Mouse (Mus musculus) WW6 (cell line): ENCODE data around the gene Pde4b.

Source experiments
- DNase-seq: peaks from one replicate; pipeline ENCODE4 v3.0.0-alpha.2; 2013; ENCODE audit warnings: low read depth, low spot score

Pde4b gene

GRCm38 (mm10) chr4:102290052-102290734 lies 202.8 kb downstream of the Pde4b start:
- no peak for DNase-seq

DNA sequence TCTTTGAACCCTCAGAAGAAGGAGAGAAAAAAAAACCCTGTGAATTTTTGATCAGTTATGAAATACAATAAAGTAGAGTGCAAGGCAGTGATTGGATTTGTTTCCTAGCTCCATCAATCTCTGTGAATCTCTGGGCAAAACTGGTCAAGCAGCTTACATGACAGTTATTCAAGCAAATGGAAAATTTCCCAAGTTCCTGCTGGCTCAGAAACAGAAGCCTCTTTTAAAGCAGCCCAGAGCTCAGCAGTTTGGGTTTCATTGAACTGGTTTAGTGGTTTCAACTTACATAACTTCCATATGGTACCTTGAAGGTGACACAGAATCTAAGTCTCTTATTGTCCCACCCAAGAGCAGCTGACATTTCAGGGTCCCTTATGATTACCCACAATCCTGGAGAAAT lies 210.2 kb downstream of the Pde4b start:
- DNase-seq = no peak

GRCm38 (mm10) chr4:102302568-102302967 lies 215.2 kb downstream of the Pde4b start:
- DNase-seq = no peak

DNA sequence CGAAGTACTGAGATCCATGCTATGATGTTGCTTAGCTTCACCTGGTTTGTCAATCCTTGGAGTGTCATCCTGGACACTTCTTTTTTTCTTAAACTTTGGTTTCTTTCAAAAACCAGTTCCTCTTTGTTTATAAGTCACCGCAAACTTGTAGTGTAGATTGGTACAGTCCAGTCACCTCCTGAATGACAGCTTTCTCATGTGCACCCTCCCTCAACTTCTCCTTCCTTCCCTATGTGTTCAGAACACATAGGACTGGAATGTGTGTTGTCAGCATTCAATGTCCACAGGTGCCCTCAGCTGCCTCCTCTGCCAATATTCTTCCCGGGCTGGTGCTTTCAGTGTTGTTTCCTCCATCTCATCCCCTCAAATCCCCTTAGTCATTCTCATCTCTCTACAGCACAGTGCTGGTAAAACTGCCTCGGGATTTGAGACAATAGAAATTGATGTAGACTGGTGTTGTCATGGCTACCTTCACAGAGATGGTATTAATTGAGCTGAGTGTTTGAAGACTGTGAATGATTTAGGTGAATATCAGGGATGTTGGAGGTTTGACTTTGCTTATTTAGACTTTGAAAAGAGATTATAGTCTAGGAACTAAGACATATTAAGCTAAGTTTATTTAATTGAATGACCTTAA lies 220.4 kb downstream of the Pde4b start:
- DNase-seq = no peak

- no peak for DNase-seq
Measured at GRCm38 (mm10) chr4:102310630-102311029, 223.3 kb downstream of the Pde4b start.

GRCm38 (mm10) chr4:102316011-102316410 lies 228.7 kb downstream of the Pde4b start:
- no peak for DNase-seq

DNA sequence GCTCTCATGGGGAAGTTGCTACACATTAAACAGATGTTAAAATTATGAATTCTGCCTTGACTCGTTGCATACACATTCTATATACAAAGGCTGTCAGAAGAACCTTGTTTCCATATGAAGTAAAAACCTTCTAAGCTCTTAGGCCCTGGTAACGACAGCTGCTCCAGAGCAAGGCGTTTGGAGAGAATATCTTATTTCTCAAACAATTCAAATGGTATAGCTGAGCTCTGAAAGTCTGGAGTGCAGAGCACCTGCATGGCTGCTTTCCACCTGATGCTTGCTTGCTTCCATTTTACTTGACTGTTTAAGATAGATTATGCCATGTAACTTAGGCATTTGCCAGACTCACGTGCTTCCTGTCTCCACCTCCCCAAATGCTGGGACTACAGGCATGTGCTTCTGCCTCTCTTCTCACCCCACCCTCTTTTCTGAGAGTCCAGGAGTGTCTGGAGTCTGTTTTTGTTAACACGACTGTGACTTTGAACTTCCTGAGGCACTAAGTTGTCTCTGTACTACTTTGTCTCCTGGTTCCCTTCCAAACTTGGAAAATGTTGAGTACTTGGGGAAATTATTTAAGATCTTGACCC lies 229.4 kb downstream of the Pde4b start:
- DNase-seq = no peak

DNA sequence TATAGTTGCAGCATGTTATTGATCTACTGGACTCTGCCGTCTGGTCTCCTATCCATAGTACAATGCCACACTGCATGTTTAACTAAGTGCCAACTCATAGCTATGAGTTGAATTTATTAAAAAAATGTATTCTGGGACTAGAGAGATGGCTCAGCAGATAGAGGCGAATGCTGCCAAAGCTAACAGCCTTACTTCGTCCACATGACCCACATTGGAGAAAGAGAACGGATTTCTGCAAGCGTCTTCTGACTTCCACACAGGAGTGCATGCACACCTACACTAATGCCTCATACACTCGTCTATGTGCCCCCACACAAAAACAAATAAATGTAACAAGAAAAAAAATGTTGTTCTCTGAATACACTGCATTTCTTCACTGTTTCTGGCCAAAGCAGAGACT lies 231.3 kb downstream of the Pde4b start:
- DNase-seq = no peak

DNA sequence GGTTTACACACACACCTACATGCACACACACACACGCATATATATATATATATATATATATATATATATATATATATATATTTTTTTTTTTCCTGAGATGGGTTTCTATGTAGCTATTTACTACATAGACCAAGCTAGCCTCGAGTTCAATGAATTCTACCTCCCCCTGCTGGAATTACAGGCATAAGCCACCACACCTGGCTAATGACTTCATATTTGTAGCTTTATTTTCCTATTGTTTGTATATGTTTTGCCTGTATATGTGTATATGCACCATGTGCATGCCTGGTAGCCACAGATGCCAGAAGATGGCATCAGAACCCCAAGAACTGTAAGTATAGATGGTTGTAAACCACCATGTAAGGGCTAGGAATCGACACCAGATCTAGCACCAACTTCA lies 234.0 kb downstream of the Pde4b start:
- DNase-seq = no peak

- no peak for DNase-seq
Measured at GRCm38 (mm10) chr4:102332386-102332785, 245.0 kb downstream of the Pde4b start.

GRCm38 (mm10) chr4:102332885-102333284 lies 245.5 kb downstream of the Pde4b start:
- no peak for DNase-seq

GRCm38 (mm10) chr4:102346911-102347492 lies 259.7 kb downstream of the Pde4b start:
- no peak for DNase-seq

DNA sequence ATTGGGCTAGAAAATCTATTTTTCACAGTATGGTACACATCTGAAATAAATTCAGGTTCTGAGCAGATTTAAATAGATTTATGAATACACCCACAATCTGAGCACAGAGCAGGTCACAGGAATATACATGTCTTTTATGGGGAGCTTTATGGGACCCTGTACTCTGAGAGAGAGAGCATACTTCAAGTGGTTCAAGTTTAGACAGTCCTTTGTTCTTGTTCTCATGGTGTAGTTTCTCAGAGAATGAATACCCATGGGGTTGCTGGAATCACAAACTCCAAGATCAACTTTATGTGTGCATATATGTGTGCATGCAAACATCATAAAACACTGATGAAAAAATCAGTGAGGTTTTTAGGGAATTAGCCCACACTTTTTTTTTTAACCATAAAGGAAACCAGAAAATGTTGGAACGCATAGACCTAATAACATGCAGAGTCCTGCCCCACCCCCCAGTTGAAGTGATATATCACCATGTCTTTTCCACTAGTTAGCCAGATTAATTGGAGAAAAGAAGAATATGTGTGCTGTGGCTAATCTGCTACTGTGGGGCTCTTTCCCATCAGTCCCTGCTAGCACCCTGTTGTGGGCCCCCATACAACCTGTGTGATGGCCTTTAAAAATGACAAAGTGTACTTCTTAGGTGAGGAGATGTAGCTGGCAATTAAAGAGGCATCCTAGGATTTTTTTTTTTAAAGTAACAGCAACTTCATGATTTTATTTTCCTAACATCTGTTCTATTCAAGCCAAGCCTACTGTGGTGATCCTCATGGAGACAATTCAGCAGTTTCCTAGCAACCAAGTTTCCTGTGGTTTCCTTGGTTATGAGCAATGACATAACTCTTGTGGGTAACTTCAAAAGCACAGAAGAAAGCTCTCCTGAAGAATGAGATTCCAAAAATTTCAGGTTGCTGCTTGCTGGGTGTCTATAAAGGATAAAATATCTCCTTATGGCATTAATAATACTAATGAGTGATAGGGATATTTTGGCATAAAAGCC lies 264.4 kb downstream of the Pde4b start:
- no peak for DNase-seq

- DNase-seq = no peak
Measured at GRCm38 (mm10) chr4:102353641-102354403, 266.5 kb downstream of the Pde4b start.

DNA sequence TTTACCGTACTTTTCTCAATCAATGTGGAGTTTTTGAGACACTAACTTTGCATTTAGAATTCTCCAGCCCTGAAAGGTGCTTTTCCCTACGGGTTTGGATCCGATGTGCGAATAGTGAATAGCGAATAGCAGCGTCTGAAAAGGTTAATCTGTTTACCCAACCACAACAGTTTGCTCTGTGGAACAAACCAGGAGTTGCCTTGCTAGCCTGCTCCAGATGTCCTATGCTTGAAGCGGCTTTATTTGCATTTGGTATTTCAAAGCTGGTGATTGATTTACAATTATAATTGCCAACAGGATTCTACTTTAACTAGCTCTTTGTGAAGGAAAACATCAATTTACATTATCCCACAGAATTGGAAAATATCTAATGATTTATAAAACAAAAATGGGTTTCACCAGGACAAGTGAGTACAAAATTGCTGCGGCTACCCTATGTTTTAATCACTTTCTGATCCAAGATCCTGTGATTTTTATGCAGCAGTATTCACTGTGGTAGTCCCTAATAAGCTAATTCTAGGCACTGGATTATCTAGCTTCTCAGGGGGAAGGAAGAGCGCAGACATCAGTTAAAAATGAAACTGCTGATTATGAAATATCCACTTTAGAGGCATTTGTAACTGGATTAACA lies 280.9 kb downstream of the Pde4b start:
- no peak for DNase-seq

GRCm38 (mm10) chr4:102374614-102375013 lies 287.3 kb downstream of the Pde4b start:
- DNase-seq = no peak

- DNase-seq = no peak
Measured at GRCm38 (mm10) chr4:102382763-102383505, 295.6 kb downstream of the Pde4b start.

- DNase-seq = no peak
Measured at GRCm38 (mm10) chr4:102393605-102394004, 306.3 kb downstream of the Pde4b start.

- DNase-seq = no peak
Measured at GRCm38 (mm10) chr4:102397334-102397733, 310.0 kb downstream of the Pde4b start.

- no peak for DNase-seq
Measured at GRCm38 (mm10) chr4:102398512-102398911, 311.2 kb downstream of the Pde4b start.
